Mouse (Mus musculus) thymus, adult 2 months (tissue): ENCODE data around the gene Fsip1.

Experiments used
- CTCF ChIP-seq: fragments of 200-500 bp; IDR thresholded peaks from 2 replicates; pipeline ENCODE4 v1.5.1; 2012; ENCODE audit warnings: mild to moderate bottlenecking, control low read depth, low read length, moderate library complexity, borderline replicate concordance; ENCODE audit not compliant: control insufficient read depth, poor library complexity, insufficient read depth; ENCODE audit errors: extremely low read depth
- POLR2A ChIP-seq: fragments of 200-500 bp; IDR thresholded peaks from 2 replicates; pipeline ENCODE4 v1.6.1; 2012; ENCODE audit warnings: mild to moderate bottlenecking, low read length, control low read depth, moderate library complexity; ENCODE audit not compliant: control insufficient read depth, poor library complexity, insufficient read depth; ENCODE audit errors: extremely low read depth

GRCm38 (mm10) chr2:118118045-118118444, 138.7 kb downstream of the Fsip1 start:
- TF ChIP-seq CTCF (no peak), POLR2A (no peak)
